9 mouse cellular contexts compared by ENCODE assay signal in the genomic region with DNA sequence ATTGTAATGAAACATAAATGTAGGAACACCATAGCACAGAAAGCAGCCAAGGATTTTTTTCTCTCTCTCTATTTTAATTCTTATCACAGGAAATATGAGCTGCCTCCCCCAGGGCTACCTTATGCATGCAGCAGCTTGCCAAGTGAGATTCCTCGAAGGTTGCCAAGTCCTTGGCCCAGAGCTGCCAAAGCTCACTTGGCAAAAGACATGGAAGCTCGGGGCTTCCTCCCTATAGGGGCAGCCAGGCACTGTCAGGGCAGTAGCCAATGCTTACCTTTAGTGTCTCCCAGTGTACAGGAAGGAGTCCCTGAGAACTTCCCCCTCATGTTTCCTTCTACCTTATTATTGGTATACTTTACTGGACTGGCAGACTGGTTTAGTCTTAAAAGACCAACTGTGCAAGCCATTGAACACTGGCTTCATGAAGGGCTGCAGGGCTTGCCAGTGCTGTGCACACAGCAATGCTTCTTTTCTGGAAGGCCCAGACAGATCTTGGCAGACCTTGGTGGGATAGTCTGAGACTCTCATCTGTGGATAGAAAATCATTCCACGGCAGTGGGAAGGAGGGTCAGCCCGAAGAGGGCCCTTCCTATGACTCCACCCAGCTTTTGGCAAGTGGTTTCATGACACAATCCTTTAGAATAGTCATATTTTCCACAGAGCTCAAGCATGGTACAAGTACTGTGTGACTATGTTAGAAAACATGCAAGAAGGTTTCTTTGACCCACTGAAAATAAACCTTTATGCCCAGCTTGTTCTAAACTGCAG. TPM values are rescaled to one million over a fixed set of nuclear protein-coding genes. Genes with fewer than 3 reads are reported as not detected.
A peak's percentile ranks its signal among the peaks of the same experiment; 100 is the strongest.
DNase-seq lines count a peak whose midpoint lies in the region; ATAC-seq lines count a peak whose summit lies in the region.
"Had no signal": no experiment of that assay in that cellular context is flagged by ENCODE, and none has a peak within 500 bp of the region (broad histone marks: within the 10 kb centered on the region; RNA-seq: fewer than 3 reads in every experiment).

No protein-coding gene starts in this region.

- no peak overlapping the region for H3K4me2 ChIP-seq in hindbrain, embryonic 16.5 days (ENCODE audit: low read length)

- H3K4me3 ChIP-seq in hindbrain, embryonic 16.5 days (ENCODE audit: low read length): no peak overlapping the region
- H3K4me3 ChIP-seq in hindbrain, embryonic 10.5 days: no peak overlapping the region
- H3K4me3 ChIP-seq: layer of hippocampus, adult 2 months had no signal

- no peak overlapping the region for H3K9ac ChIP-seq in hindbrain, embryonic 16.5 days (ENCODE audit: low read depth, low read length)

- no peaks in the 10 kb centered on the region for H3K36me3 ChIP-seq in hindbrain, embryonic 16.5 days (ENCODE audit: control insufficient read depth, insufficient read depth, low read length)
- H3K36me3 ChIP-seq in hindbrain, embryonic 10.5 days: no peaks in the 10 kb centered on the region

- no peaks in the 10 kb centered on the region for H3K9me3 ChIP-seq in hindbrain, embryonic 16.5 days (ENCODE audit: control insufficient read depth, low read length)
- no peaks in the 10 kb centered on the region for H3K9me3 ChIP-seq in hindbrain, embryonic 10.5 days

- peak; percentile 65 for ATAC-seq in hindbrain, embryonic 16.5 days
- ATAC-seq in megakaryocyte progenitor cell, adult 5-6 weeks (replicated peaks; ENCODE audit: poor library complexity): no peak

- H3K27ac ChIP-seq in hindbrain, embryonic 16.5 days (ENCODE audit: low read depth, low read length): peak overlapping the region; percentile 46; the same call in 1 of the 2 replicates
- H3K27ac ChIP-seq in hindbrain, embryonic 10.5 days: no peak overlapping the region
- H3K27ac ChIP-seq: layer of hippocampus, adult 2 months had no signal

- 56% methylated on average over 4 of the region's 4 CpGs for WGBS in hindbrain, embryonic 16.5 days
- WGBS in hindbrain, embryonic 10.5 days: 87% methylated on average over 4 of the region's 4 CpGs

- no peak for DNase-seq in hindbrain, embryonic 10.5 days (ENCODE audit: low spot score)
- DNase-seq in Muller cell, postnatal 12 days (ENCODE audit: inconsistent ontology term): peak; percentile 79
- peak; percentile 92 for DNase-seq in cerebellum, adult 9-10 months
- DNase-seq in heart, postnatal 14 days: peak; percentile 34 to 72
- DNase-seq in kidney, adult 11 months: no peak
- DNase-seq in embryo, embryonic 10 days (ENCODE audit: low spot score): no peak

- peaks cover 6% of the 10 kb centered on the region; the same call in 1 of the 2 replicates for H3K4me1 ChIP-seq in hindbrain, embryonic 16.5 days (ENCODE audit: control insufficient read depth, insufficient read depth, low read depth, low read length)
- no peaks in the 10 kb centered on the region for H3K4me1 ChIP-seq in hindbrain, embryonic 10.5 days (replicated peaks)

- intact Hi-C loops in heart, postnatal 14 days (cut with DNase I): no loop called here

- no peaks in the 10 kb centered on the region for H3K27me3 ChIP-seq in hindbrain, embryonic 16.5 days (replicated peaks; ENCODE audit: control insufficient read depth, insufficient read depth, low read length)
- no peaks in the 10 kb centered on the region for H3K27me3 ChIP-seq in hindbrain, embryonic 10.5 days (ENCODE audit: insufficient read depth, poor library complexity, severe bottlenecking)

RNA-seq across cellular contexts. Expression of a gene that starts 53.0 kb away (rescaled TPM):
- 2.8 and 2.9 TPM in 2 replicates for polyA plus RNA-seq in hindbrain, embryonic 16.5 days (2015; fragmentation: Nextera tagmentation; extraction: Ambion mirVana)
- polyA plus RNA-seq in hindbrain, embryonic 10.5 days (2016; fragmentation: Nextera tagmentation; extraction: Ambion mirVana): 1.4 and 1.9 TPM in 2 replicates
- 10 to 100 TPM in 1 of 2 experiments, 1 to 10 TPM in 1; 8.6 to 10.4 TPM for total RNA-seq in heart, postnatal 14 days (2021)
- 22.2 and 25.0 TPM in 2 replicates for total RNA-seq in megakaryocyte progenitor cell, adult 5-6 weeks (2015)
- 15.1 and 16.7 TPM in 2 replicates for total RNA-seq in megakaryocyte progenitor cell, adult 5-6 weeks (2017)

Comparison
In these comparisons a context has a peak if more than half of its experiments do, and no peak if none do; other contexts are left out.
1. DNase-seq: peak in Muller cell, postnatal 12 days (single experiment), cerebellum, adult 9-10 months (single experiment) and heart, postnatal 14 days (2 of 2); none in hindbrain, embryonic 10.5 days (single experiment), kidney, adult 11 months (single experiment) and embryo, embryonic 10 days (single experiment).